Mouse (Mus musculus): ENCODE data around the gene Ick. TPM values are rescaled to one million over a fixed set of nuclear protein-coding genes. Genes with fewer than 3 reads are reported as not detected.
A peak's percentile ranks its signal among the peaks of the same experiment; 100 is the strongest.

Gene Ick
- polyA plus RNA-seq, 1 experiment from 2014 or later, result 35.3 TPM

DNA sequence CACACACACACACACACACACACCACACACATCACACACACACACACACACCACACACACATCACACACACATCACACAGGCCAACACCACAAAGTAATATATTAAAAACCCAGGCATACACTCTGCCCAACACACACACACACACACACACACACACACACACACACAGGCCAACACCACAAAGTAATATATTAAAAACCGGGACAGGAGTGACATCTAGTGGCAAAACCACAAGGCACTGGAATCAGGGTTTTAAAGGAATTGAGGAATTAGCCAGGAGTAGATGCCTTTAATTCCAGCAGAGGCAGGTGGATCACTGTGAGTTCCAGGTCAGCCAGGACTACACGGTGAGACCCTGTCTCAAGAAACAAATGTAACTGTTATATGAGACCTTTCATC is 30.8 kb upstream of the Ick start:
- Histone ChIP-seq H3K9me3 (ENCODE audit: control insufficient read depth, low read length) (no peaks in the 10 kb centered on the region), H3K4me2 (no peak overlapping the region), H3K27ac (ENCODE audit: low read depth, low read length) (no peak overlapping the region), H3K9ac (ENCODE audit: low read length) (no peak overlapping the region), H3K36me3 (ENCODE audit: control insufficient read depth, insufficient read depth, low read length) (no peaks in the 10 kb centered on the region), H3K4me3 (ENCODE audit: low read depth, low read length) (no peak overlapping the region), H3K27me3 (ENCODE audit: control insufficient read depth, insufficient read depth, low read length) (no peaks in the 10 kb centered on the region), H3K4me1 (ENCODE audit: control insufficient read depth, insufficient read depth, low read length) (no peaks in the 10 kb centered on the region)
- 29% methylated on average over 2 of the region's 2 CpGs for WGBS
- DNase-seq (ENCODE audit: low spot score, missing footprints) (peak; percentile 84), ATAC-seq (ENCODE audit: low FRiP score) (no peak)

DNA sequence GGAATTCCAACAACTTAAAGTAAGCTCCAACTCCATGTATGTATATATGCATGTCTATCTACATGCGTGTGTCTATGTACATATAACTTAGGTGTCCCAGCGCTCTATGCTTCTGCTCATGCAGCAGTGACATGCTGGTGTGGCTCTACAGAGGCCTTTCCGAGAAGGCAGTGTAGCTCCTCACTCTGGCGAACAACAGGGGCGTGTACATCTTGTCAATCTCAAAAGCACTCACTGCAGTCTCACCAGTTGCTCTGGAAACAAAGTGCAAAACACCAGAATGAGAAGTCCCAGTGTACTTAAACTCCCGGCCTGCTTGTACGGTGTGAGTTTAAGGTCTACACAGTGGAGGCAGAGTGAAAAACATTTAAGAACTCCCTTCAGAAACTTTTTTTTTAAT is 27.2 kb upstream of the Ick start:
- no peaks in the 10 kb centered on the region for H3K9me3 ChIP-seq (ENCODE audit: control insufficient read depth, low read length)
- WGBS, result 49% methylated on average over 7 of the region's 7 CpGs
- no peak overlapping the region for H3K4me2 ChIP-seq
- H3K27me3 ChIP-seq (ENCODE audit: control insufficient read depth, insufficient read depth, low read length), result no peaks in the 10 kb centered on the region
- H3K9ac ChIP-seq (ENCODE audit: low read length), result no peak overlapping the region
- ATAC-seq (ENCODE audit: low FRiP score) (peak; percentile 61; the same call in 1 of the 2 replicates), DNase-seq (ENCODE audit: low spot score, missing footprints) (peak; percentile 75)
- H3K27ac ChIP-seq (ENCODE audit: low read depth, low read length), result no peak overlapping the region
- H3K36me3 ChIP-seq (ENCODE audit: control insufficient read depth, insufficient read depth, low read length), result peaks cover 7% of the 10 kb centered on the region; the same call in 1 of the 2 replicates
- no peaks in the 10 kb centered on the region for H3K4me1 ChIP-seq (ENCODE audit: control insufficient read depth, insufficient read depth, low read length)
- no peak overlapping the region for H3K4me3 ChIP-seq (ENCODE audit: low read depth, low read length)

DNA sequence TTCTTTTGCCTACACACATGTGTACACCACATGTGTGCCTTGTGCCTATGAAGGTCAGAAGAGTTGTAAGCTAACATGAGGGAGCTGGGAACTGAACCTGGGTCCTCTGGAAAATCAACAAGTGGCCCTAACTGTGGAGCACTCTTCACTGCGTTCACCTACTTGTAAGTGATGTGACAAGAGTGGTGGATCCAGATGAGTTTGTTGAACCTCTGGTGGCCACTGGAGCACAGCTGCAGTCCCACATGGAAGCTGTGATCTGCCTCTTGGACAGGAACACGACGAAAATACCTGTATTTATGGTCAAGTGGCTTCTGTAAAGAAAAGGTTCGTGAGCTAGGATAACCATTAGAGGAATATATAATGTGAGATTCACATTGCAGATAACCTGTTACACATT is 24.7 kb upstream of the Ick start:
- DNase-seq (ENCODE audit: low spot score, missing footprints) (peak; percentile 51), ATAC-seq (ENCODE audit: low FRiP score) (no peak)
- 93% methylated on average over 4 of the region's 4 CpGs for WGBS
- Histone ChIP-seq H3K9ac (ENCODE audit: low read length) (no peak overlapping the region), H3K9me3 (ENCODE audit: control insufficient read depth, low read length) (no peaks in the 10 kb centered on the region), H3K4me2 (no peak overlapping the region), H3K4me3 (ENCODE audit: low read depth, low read length) (no peak overlapping the region), H3K36me3 (ENCODE audit: control insufficient read depth, insufficient read depth, low read length) (peaks cover 7% of the 10 kb centered on the region; the same call in 1 of the 2 replicates), H3K27me3 (ENCODE audit: control insufficient read depth, insufficient read depth, low read length) (no peaks in the 10 kb centered on the region), H3K27ac (ENCODE audit: low read depth, low read length) (no peak overlapping the region), H3K4me1 (ENCODE audit: control insufficient read depth, insufficient read depth, low read length) (no peaks in the 10 kb centered on the region)

DNA sequence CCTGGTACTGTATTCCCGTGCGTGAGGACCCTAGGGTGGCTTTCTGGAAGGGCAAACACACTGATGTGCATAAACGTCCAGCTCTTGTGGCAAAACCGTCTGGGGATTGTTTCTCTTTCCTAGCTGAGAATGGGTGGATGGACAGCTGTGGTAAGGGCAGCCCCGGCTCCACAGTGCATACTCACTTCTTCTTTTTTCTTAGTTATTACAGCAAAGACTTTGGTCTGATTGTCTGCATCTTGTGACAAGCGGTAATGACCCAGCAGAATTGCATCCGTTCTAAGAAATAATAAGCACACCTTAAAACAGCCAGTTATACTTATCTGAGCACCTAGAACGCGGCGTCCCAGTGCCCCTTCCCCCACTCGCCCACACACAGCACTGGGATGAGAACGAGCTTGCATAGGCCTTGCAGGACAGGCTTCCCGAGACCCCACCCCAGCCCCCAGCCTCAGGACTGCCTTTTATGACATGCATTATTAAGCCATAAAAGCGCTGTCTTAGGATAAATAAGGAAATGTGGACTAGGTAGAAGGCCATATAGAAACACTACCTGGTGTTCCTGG is 23.2 kb upstream of the Ick start:
- Histone ChIP-seq H3K36me3 (ENCODE audit: control insufficient read depth, insufficient read depth, low read length) (peaks cover 7% of the 10 kb centered on the region; the same call in 1 of the 2 replicates), H3K4me1 (ENCODE audit: control insufficient read depth, insufficient read depth, low read length) (no peaks in the 10 kb centered on the region), H3K4me2 (no peak overlapping the region), H3K9me3 (ENCODE audit: control insufficient read depth, low read length) (no peaks in the 10 kb centered on the region), H3K4me3 (ENCODE audit: low read depth, low read length) (no peak overlapping the region), H3K27ac (ENCODE audit: low read depth, low read length) (no peak overlapping the region), H3K9ac (ENCODE audit: low read length) (no peak overlapping the region), H3K27me3 (ENCODE audit: control insufficient read depth, insufficient read depth, low read length) (no peaks in the 10 kb centered on the region)
- DNase-seq (ENCODE audit: low spot score, missing footprints) (no peak), ATAC-seq (ENCODE audit: low FRiP score) (no peak)
- WGBS, result 89% methylated on average over 14 of the region's 14 CpGs

DNA sequence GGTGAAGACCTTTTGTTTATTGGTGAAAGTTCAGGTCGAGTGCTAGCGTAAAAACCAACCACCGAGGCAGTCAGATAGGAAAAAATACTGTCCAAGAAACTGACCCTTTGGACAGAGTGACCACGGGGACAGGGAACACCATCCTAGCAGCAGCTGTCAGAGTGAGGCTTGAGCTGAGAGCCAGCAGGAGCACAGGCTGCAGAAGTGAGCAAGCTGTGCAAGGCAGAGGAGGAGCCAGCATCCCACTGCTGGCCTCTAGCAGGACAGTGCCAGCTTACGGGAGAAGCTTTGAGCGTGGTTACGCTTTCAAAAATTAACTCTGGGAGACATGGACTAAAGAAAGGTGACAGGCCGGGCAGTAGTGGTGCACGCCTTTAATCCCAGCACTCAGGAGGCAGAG is 21.2 kb upstream of the Ick start:
- DNase-seq (ENCODE audit: low spot score, missing footprints) (peak; percentile 21), ATAC-seq (ENCODE audit: low FRiP score) (no peak)
- Histone ChIP-seq H3K27ac (ENCODE audit: low read depth, low read length) (no peak overlapping the region), H3K9ac (ENCODE audit: low read length) (no peak overlapping the region), H3K36me3 (ENCODE audit: control insufficient read depth, insufficient read depth, low read length) (peaks cover 7% of the 10 kb centered on the region; the same call in 1 of the 2 replicates), H3K4me1 (ENCODE audit: control insufficient read depth, insufficient read depth, low read length) (no peaks in the 10 kb centered on the region), H3K27me3 (ENCODE audit: control insufficient read depth, insufficient read depth, low read length) (no peaks in the 10 kb centered on the region), H3K4me3 (ENCODE audit: low read depth, low read length) (no peak overlapping the region), H3K4me2 (no peak overlapping the region), H3K9me3 (ENCODE audit: control insufficient read depth, low read length) (no peaks in the 10 kb centered on the region)
- 88% methylated on average over 9 of the region's 9 CpGs for WGBS

DNA sequence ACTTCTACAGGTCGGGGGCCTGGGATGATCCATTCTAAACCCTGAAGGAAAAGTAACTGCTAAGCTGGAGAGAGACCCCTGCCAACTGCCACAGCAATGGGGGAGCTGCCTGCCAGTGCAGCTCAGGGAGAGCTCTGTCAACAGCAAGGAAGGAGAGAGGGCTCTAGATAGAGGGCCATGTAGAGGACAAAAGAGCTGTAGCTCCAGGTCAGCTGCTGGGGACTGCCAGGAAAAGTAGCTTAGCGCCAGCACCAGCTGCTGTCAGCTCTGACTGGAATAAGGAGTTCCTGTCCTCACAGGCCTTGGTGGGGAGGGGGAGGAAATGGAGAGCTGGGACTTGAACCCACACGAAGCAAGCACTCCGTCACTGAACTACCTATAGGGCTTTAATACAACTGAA is 20.5 kb upstream of the Ick start:
- peak; percentile 79 for DNase-seq (ENCODE audit: low spot score, missing footprints)
- Histone ChIP-seq H3K27ac (ENCODE audit: low read depth, low read length) (no peak overlapping the region), H3K9me3 (ENCODE audit: control insufficient read depth, low read length) (no peaks in the 10 kb centered on the region), H3K4me2 (no peak overlapping the region), H3K36me3 (ENCODE audit: control insufficient read depth, insufficient read depth, low read length) (peaks cover 7% of the 10 kb centered on the region; the same call in 1 of the 2 replicates), H3K9ac (ENCODE audit: low read length) (no peak overlapping the region), H3K27me3 (ENCODE audit: control insufficient read depth, insufficient read depth, low read length) (no peaks in the 10 kb centered on the region), H3K4me1 (ENCODE audit: control insufficient read depth, insufficient read depth, low read length) (no peaks in the 10 kb centered on the region), H3K4me3 (ENCODE audit: low read depth, low read length) (no peak overlapping the region)
- 82% methylated on average over 4 of the region's 4 CpGs for WGBS
- no peak for ATAC-seq (ENCODE audit: low FRiP score)

DNA sequence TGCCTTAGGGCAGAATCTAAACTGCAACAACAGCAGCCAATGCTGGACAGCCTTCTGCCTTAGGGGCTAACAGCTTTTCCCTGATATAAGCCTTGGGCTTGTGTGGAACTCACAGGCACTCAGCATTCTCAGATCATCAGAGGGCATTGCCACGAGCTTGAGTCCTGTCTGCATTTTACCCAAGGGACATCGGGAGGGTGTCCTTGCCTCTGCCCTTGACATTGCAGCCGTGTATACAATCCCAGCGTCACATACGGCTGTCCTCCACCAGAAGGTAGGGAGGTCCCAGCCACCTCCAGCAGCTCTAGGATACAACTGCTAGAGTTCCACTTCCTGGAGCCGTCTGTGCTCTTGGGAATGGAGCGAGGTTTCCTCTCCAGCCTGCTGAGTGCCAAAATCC is 20.0 kb upstream of the Ick start:
- no peaks in the 10 kb centered on the region for H3K4me1 ChIP-seq (ENCODE audit: control insufficient read depth, insufficient read depth, low read length)
- ATAC-seq (ENCODE audit: low FRiP score), result no peak
- no peaks in the 10 kb centered on the region for H3K9me3 ChIP-seq (ENCODE audit: control insufficient read depth, low read length)
- H3K27me3 ChIP-seq (ENCODE audit: control insufficient read depth, insufficient read depth, low read length), result no peaks in the 10 kb centered on the region
- DNase-seq (ENCODE audit: low spot score, missing footprints), result no peak
- no peak overlapping the region for H3K4me3 ChIP-seq (ENCODE audit: low read depth, low read length)
- peaks cover 7% of the 10 kb centered on the region; the same call in 1 of the 2 replicates for H3K36me3 ChIP-seq (ENCODE audit: control insufficient read depth, insufficient read depth, low read length)
- H3K9ac ChIP-seq (ENCODE audit: low read length), result no peak overlapping the region
- 83% methylated on average over 7 of the region's 7 CpGs for WGBS
- no peak overlapping the region for H3K27ac ChIP-seq (ENCODE audit: low read depth, low read length)
- H3K4me2 ChIP-seq, result no peak overlapping the region

DNA sequence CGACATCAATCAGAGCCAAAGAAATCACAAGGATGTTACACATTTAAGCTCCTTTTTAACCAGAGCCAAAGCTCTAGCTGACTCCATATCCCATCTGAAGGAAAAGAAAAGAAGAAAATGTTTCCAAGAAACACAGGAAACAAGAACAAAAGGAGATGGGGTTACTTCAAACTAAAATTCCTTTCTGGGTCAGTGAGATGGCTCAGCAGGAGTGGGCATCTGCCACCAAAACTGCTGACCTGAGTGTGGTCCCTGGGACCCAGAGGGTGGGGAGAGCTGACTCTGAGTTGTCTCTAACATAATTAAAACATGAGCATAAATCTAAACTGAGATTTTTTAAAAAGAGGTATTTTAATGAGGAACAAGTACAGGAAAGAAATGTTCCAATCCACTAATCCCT is 19.1 kb upstream of the Ick start:
- ATAC-seq (ENCODE audit: low FRiP score) (no peak), DNase-seq (ENCODE audit: low spot score, missing footprints) (peak; percentile 64)
- no peaks in the 10 kb centered on the region for H3K9me3 ChIP-seq (ENCODE audit: control insufficient read depth, low read length)
- no peak overlapping the region for H3K9ac ChIP-seq (ENCODE audit: low read length)
- H3K36me3 ChIP-seq (ENCODE audit: control insufficient read depth, insufficient read depth, low read length), result peaks cover 3% of the 10 kb centered on the region; the same call in 1 of the 2 replicates
- no peak overlapping the region for H3K27ac ChIP-seq (ENCODE audit: low read depth, low read length)
- H3K4me3 ChIP-seq (ENCODE audit: low read depth, low read length), result no peak overlapping the region
- H3K4me2 ChIP-seq, result no peak overlapping the region
- H3K4me1 ChIP-seq (ENCODE audit: control insufficient read depth, insufficient read depth, low read length), result no peaks in the 10 kb centered on the region
- WGBS, result 85% methylated on average over 1 of the region's 1 CpGs
- no peaks in the 10 kb centered on the region for H3K27me3 ChIP-seq (ENCODE audit: control insufficient read depth, insufficient read depth, low read length)

DNA sequence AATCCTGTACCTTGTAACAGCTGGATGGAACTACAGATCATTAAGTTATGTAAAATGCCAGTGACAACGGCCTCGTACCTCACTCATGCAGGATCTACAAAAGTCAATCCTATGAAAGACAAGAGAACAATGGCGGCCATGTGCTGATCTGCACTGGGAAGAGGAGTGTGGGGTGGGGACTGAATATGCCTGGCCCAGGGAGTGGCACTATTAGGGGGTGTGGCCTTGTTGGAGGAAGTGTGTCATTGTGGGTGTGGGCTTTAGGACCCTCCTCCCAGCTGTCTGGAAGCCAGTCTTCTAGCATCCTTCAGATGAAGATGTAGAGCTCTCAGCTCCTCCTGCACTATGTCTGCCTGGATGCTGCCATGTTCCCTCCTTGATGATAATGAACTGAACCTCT is 18.4 kb upstream of the Ick start:
- H3K4me2 ChIP-seq, result no peak overlapping the region
- no peak overlapping the region for H3K27ac ChIP-seq (ENCODE audit: low read depth, low read length)
- H3K9ac ChIP-seq (ENCODE audit: low read length), result no peak overlapping the region
- H3K4me3 ChIP-seq (ENCODE audit: low read depth, low read length), result no peak overlapping the region
- peaks cover 2% of the 10 kb centered on the region; the same call in 1 of the 2 replicates for H3K36me3 ChIP-seq (ENCODE audit: control insufficient read depth, insufficient read depth, low read length)
- no peaks in the 10 kb centered on the region for H3K27me3 ChIP-seq (ENCODE audit: control insufficient read depth, insufficient read depth, low read length)
- no peak for ATAC-seq (ENCODE audit: low FRiP score)
- H3K9me3 ChIP-seq (ENCODE audit: control insufficient read depth, low read length), result no peaks in the 10 kb centered on the region
- no peaks in the 10 kb centered on the region for H3K4me1 ChIP-seq (ENCODE audit: control insufficient read depth, insufficient read depth, low read length)
- DNase-seq (ENCODE audit: low spot score, missing footprints), result no peak
- WGBS, result 87% methylated on average over 3 of the region's 3 CpGs

Data from midbrain, embryonic 11.5 days (tissue).